8 mouse cellular contexts compared by ENCODE assay signal in genomic region chr4:117304239-117305025, GRCm38 (mm10). TPM values are rescaled to one million over a fixed set of nuclear protein-coding genes. Genes with fewer than 3 reads are reported as not detected.
A peak's percentile ranks its signal among the peaks of the same experiment; 100 is the strongest.
DNase-seq lines count a peak whose midpoint lies in the region; ATAC-seq lines count a peak whose summit lies in the region.

No protein-coding gene starts in this region.

- WGBS in heart, embryonic 12.5 days: 2% methylated on average over 54 of the region's 54 CpGs
- WGBS in hindbrain, embryonic 16.5 days: 5% methylated on average over 54 of the region's 54 CpGs
- 3% methylated on average over 52 of the region's 54 CpGs for WGBS in midbrain, embryonic 15.5 days

- peaks cover 79% of the 10 kb centered on the region for H3K27me3 ChIP-seq in heart, embryonic 12.5 days (replicated peaks)
- H3K27me3 ChIP-seq in hindbrain, embryonic 16.5 days (replicated peaks; ENCODE audit: control insufficient read depth, insufficient read depth, low read length): peaks cover 25% of the 10 kb centered on the region
- H3K27me3 ChIP-seq in midbrain, embryonic 15.5 days (replicated peaks): peaks cover 51% of the 10 kb centered on the region

- ATAC-seq in heart, embryonic 12.5 days (ENCODE audit: insufficient number of reproducible peaks, low FRiP score): 0 out of 2 replicates have a peak, but pooled peaks have one; percentile 20
- ATAC-seq in hindbrain, embryonic 16.5 days: no peak
- ATAC-seq in midbrain, embryonic 15.5 days (replicated peaks): no peak

- peaks cover 23% of the 10 kb centered on the region for H3K4me1 ChIP-seq in heart, embryonic 12.5 days (replicated peaks)
- H3K4me1 ChIP-seq in brown adipose tissue, adult 24 weeks (ENCODE audit: control insufficient read depth, insufficient read depth, insufficient read length, low read length): peaks cover 11% of the 10 kb centered on the region
- peaks cover 15% of the 10 kb centered on the region for H3K4me1 ChIP-seq in hindbrain, embryonic 16.5 days (ENCODE audit: control insufficient read depth, insufficient read depth, low read depth, low read length)
- H3K4me1 ChIP-seq in midbrain, embryonic 15.5 days: peaks cover 21% of the 10 kb centered on the region

- no peaks in the 10 kb centered on the region for H3K36me3 ChIP-seq in heart, embryonic 12.5 days
- no peaks in the 10 kb centered on the region for H3K36me3 ChIP-seq in hindbrain, embryonic 16.5 days (ENCODE audit: control insufficient read depth, insufficient read depth, low read length)
- H3K36me3 ChIP-seq in midbrain, embryonic 15.5 days (replicated peaks): no peaks in the 10 kb centered on the region

- no peak for DNase-seq in heart, adult 9 months (ENCODE audit: low spot score in 2 of 2)
- no peak for DNase-seq in right cerebral cortex, postnatal 14 days
- no peak for DNase-seq in spleen, postnatal 36 days (ENCODE audit: low spot score in 2 of 2)
- DNase-seq in cerebellum, adult 11-12 months: no peak

- peak overlapping the region; percentile 55 for H3K4me3 ChIP-seq in heart, embryonic 12.5 days
- H3K4me3 ChIP-seq in brown adipose tissue, adult 24 weeks (ENCODE audit: insufficient read depth, low read depth, low read length): peak overlapping the region; percentile 74
- H3K4me3 ChIP-seq in hindbrain, embryonic 16.5 days (ENCODE audit: low read length): peak overlapping the region; percentile 46
- H3K4me3 ChIP-seq in midbrain, embryonic 15.5 days: peak overlapping the region; percentile 40

- peak overlapping the region; percentile 97 for H3K4me2 ChIP-seq in heart, embryonic 12.5 days
- peak overlapping the region; percentile 83 for H3K4me2 ChIP-seq in hindbrain, embryonic 16.5 days (ENCODE audit: low read length)
- peak overlapping the region; percentile 67 for H3K4me2 ChIP-seq in midbrain, embryonic 15.5 days

- H3K9me3 ChIP-seq in heart, embryonic 12.5 days (replicated peaks): peaks cover 4% of the 10 kb centered on the region; the same call in 1 of the 2 replicates
- H3K9me3 ChIP-seq in hindbrain, embryonic 16.5 days (ENCODE audit: control insufficient read depth, low read length): no peaks in the 10 kb centered on the region
- H3K9me3 ChIP-seq in midbrain, embryonic 15.5 days: no peaks in the 10 kb centered on the region

- H3K27ac ChIP-seq in heart, embryonic 12.5 days (ENCODE audit: poor library complexity, severe bottlenecking): no peak overlapping the region
- H3K27ac ChIP-seq in brown adipose tissue, adult 24 weeks (replicated peaks; ENCODE audit: low read depth, low read length): peak overlapping the region; percentile 26
- H3K27ac ChIP-seq in hindbrain, embryonic 16.5 days (ENCODE audit: low read depth, low read length): no peak overlapping the region
- no peak overlapping the region for H3K27ac ChIP-seq in midbrain, embryonic 15.5 days

- peak overlapping the region; percentile 73 for H3K9ac ChIP-seq in heart, embryonic 12.5 days
- H3K9ac ChIP-seq in hindbrain, embryonic 16.5 days (ENCODE audit: low read depth, low read length): peak overlapping the region; percentile 67
- H3K9ac ChIP-seq in midbrain, embryonic 15.5 days: peak overlapping the region; percentile 40; the same call in 1 of the 2 replicates

RNA-seq across cellular contexts. Expression of gene Armh1, which starts 52.5 kb away (rescaled TPM):
- polyA plus RNA-seq in heart, embryonic 12.5 days (2016; fragmentation: Nextera tagmentation; extraction: Ambion mirVana): 0.37 and 0.70 TPM in 2 replicates
- polyA plus RNA-seq in brown adipose tissue, adult 24 weeks (2012; ENCODE audit: insufficient read depth, insufficient read length, missing spikeins): not detected in 2 replicates
- polyA plus RNA-seq in hindbrain, embryonic 16.5 days (2015; fragmentation: Nextera tagmentation; extraction: Ambion mirVana): 2.3 and 2.9 TPM in 2 replicates
- 1.8 TPM in 2 replicates for polyA plus RNA-seq in midbrain, embryonic 15.5 days (2015; fragmentation: Nextera tagmentation; extraction: Ambion mirVana)

RNA-seq across cellular contexts. Expression of gene Tmem53, which starts 52.7 kb away (rescaled TPM):
- 18.2 and 19.6 TPM in 2 replicates for polyA plus RNA-seq in heart, embryonic 12.5 days (2016; fragmentation: Nextera tagmentation; extraction: Ambion mirVana)
- polyA plus RNA-seq in brown adipose tissue, adult 24 weeks (2012; ENCODE audit: insufficient read depth, insufficient read length, missing spikeins): 26.6 and 35.1 TPM in 2 replicates
- 10.3 and 11.4 TPM in 2 replicates for polyA plus RNA-seq in hindbrain, embryonic 16.5 days (2015; fragmentation: Nextera tagmentation; extraction: Ambion mirVana)
- 9.6 and 11.1 TPM in 2 replicates for polyA plus RNA-seq in midbrain, embryonic 15.5 days (2015; fragmentation: Nextera tagmentation; extraction: Ambion mirVana)
